Mouse (Mus musculus) layer of hippocampus, adult 9-10 months (tissue): ENCODE data around the gene Tnpo3.

Experiments
- DNase-seq: peaks from one replicate; pipeline ENCODE4 v3.0.0; 2022; ENCODE audit warnings: low spot score

Tnpo3 gene

DNA sequence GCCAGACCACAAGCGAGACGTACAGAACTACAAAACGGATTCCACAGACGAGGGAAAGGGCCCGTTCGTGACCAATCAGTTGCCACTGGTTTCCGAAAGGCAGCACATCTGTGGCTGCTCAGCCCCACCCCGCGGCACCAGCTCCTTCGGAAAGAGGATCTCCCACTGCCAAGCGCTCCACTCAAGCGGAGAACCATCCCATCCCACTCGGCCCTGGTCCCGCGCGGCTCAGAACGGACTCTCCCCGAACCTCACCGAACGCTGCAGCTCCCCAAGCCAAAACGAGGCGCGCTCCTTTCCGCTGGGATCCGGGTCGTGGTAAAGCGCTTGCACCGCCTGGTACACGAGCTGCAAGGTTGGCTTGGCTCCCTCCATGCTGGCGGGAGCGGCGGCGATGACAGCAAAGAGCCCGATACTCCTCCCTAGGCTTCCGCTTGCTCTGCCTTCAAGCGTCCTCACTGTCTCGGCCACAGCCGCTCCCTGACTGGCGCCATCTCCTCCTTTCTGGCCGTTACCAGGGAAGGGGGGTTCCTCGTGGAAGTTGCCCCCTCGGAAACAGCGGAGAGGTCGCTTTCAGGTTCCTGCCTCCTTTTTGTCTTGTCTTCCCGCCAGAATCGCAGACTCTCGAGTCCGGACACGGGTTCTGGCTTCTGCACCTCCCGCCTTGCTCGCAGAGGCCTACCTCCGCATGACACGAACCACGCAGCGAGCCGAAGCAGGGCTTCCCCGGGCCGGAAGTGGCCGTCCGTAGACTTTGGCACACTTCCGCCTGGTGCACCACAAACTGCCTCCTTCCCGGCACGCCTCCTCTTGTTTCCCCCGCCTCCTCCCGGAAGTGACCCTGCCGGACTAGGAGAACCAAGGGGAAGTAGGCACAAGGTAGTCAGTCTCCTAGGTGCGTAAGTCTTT is at the start of gene Tnpo3:
Tnpo3 (minus strand) TSS at position 777 of the 909 bp plus-strand sequence.
- DNase-seq: peak; percentile 82

- no peak for DNase-seq
These were observed 49.2 kb upstream of the Tnpo3 start for GRCm38 (mm10) chr6:29658626-29659475.

DNA sequence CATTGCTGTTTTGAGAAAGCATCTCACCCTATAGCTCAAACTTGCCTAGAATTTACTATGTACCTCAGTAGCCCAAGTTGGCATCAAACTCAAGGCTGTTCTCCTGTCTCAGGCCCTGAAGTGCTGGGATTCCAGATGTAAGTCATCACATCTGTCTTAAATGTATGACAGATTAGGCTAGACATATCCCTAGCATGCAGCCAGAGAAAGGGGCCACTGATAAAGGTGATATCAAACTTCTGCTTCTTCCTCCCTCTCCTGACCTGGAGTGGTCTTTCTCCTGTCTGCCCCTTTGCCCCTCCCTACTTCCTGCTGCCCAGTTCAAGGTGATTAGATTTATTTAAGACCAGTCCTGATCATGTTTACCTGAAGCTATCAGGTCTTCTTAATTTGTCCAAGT is 43.6 kb upstream of the Tnpo3 start:
- no peak for DNase-seq

GRCm38 (mm10) chr6:29650170-29650549 is 40.5 kb upstream of the Tnpo3 start:
- DNase-seq: no peak

DNA sequence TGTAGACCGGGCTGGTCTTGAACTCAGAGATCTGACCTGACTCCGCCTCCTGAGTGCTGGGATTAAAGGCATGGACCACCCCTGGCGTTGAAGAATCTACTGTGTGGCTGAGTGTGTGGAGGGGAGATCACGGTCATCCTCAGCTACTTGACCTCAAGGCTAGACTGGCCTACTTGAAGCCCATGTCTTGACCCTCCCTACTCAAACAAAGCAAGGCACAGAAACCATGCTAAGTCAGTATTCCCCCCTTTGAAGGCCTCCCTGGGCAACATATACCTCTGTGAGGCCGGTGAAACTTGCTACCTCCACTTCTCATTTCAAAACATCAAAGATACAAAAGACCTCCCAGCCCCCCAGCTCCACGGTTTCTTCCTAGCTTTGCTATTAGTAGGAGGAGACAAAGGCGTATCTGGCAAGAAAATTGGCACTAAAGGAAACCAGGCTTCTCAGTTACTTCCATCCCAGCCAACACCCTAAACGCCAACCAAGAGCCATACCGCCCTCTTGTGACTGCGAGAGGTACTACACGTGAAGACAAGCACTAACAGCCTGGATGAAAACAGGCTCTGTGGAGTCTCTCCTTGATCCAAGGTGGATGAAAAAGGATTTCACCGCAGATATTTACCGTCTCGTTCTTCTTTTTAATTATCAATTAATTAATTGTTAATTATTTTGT is 39.9 kb upstream of the Tnpo3 start:
- DNase-seq: peak; percentile 87

- DNase-seq: no peak
These were observed 32.1 kb upstream of the Tnpo3 start for GRCm38 (mm10) chr6:29641816-29642215.

GRCm38 (mm10) chr6:29639580-29640419 is 30.1 kb upstream of the Tnpo3 start:
- DNase-seq: no peak

GRCm38 (mm10) chr6:29638844-29639460 is 29.3 kb upstream of the Tnpo3 start:
- DNase-seq: no peak

DNA sequence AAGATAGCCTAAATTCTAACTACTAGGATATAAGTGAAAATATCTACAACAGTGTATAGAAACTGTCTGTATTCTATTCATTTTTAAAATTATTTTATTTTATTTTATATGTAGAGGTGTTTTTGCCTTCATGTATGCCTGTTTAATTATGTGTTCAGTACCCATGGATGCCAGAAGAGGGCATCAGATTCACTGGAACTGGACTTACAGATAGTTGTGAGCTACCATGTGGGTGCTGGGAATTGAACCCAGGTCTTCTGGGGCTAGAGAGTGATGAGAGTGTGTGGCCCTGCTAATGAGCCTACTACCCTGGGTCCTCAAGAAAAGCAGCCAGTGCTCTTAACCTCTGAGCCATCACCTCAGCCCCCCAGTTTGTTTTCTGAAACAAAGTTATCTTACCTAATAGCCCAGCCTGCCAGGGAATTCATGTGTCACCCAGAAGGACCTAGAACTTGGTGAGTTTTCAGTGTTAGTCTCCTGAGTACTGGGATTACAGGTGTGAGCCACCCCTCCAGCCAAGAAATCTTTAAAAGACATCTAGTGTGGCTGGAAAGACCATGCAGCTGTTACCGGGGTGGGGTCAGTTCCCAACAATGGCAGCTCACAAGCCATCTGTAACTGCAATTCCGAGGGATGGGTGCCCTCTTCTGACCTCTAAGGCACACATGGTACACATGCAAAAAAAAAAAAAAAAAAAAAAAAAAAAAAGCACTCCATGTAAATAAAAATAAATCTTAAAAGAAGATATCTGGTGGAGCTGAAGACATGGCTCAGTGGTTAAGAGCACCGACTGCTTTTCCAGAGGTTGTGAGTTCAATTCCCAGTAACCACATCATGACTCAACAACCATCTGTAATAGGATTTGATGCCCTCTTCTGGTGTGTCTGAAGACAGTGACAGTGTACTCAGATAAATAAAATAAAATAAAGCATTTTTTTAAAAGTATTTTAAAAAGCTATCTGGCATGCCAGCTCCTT is 28.0 kb upstream of the Tnpo3 start:
- no peak for DNase-seq

DNA sequence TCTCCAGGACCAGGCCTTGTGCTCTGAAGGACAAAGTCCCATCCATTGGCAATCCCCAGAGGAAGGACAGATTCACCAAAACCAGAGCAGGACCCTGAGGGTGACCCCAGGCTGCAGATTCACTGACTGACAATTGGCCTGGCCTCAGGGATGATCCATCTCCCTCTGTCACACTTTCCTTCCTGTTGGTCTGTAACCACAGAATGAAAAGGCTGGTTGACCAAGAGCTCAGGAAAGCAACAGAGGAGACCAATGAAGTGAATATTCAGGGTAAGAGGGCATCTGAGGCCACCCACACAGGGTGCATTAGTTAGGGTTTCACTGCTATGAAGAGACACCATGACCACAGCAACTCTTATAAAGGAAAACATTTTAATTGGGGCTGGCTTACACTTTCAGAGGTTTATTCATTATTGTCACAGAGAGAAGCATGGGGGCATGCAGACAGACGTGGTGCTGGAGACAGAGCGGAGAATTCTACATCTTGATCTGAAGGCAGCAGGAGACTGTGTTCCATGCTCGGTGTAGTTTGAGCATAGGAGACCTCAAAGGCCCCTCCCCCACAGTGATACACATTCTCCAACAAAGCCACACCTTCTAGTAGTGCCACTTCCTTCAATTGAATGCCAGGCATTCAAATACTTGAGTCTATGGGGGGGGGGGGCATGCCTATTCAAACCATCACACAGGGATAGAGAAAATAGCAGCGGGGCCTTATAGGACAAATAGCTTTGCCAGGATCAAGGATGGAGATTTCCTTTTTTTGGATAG is 26.8 kb upstream of the Tnpo3 start:
- no peak for DNase-seq

- no peak for DNase-seq
These were observed 24.9 kb upstream of the Tnpo3 start for GRCm38 (mm10) chr6:29634537-29634936.

GRCm38 (mm10) chr6:29632552-29633292 is 23.0 kb upstream of the Tnpo3 start:
- DNase-seq: no peak

DNA sequence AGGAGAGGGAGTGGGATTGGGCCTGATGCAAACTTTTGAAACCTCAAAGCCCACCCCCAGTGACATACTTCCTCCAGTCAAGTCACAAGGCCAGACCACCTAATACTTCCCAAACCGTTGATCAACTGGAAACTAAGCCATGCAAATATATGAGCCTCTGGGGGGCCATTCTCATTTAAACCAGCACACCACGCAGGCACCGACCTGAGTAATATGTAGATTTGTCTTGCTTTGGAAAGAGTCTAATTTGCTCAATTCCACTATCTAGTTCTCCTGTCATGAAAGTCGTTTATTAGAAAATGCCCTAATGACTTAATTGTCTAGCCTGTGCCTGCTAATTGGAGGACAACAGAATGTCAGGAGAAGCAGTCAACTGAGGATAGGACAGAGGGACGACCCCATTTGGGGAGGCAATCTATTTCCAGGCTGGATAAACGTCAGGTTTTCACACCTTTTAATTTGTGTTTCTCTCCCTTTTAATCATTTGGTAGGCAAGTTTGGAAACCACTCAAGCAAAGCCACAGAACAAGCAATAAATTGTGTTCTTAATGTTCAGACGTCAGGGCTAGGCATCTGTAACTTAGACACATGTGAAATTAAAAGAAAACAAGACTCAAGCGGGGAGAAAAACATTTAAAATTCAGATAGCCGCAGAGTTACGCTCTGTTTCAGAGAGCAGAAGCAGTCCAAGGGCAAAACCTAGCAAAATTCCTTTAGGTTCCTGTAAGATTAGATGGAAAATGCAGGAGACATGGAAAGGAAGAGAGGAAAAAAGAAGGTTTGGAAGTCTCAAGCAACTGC is 22.3 kb upstream of the Tnpo3 start:
- DNase-seq: no peak

GRCm38 (mm10) chr6:29630216-29630615 is 20.5 kb upstream of the Tnpo3 start:
- no peak for DNase-seq

GRCm38 (mm10) chr6:29627756-29628155 is 18.1 kb upstream of the Tnpo3 start:
- no peak for DNase-seq

GRCm38 (mm10) chr6:29623857-29624256 is 14.2 kb upstream of the Tnpo3 start:
- DNase-seq: no peak

- no peak for DNase-seq
These were observed 12.6 kb upstream of the Tnpo3 start for GRCm38 (mm10) chr6:29622273-29622672.
